Mouse (Mus musculus): Measurements from ENCODE around the gene Nudt9. TPM values are rescaled to one million over a fixed set of nuclear protein-coding genes. Genes with fewer than 3 reads are reported as not detected.

Nudt9 gene
- 54.8 and 56.9 TPM in 2 replicates for polyA plus RNA-seq (2014; fragmentation: Nextera tagmentation; extraction: Ambion mirVana)

GRCm38 (mm10) chr5:104046256-104047199 is at the start of gene Nudt9:
Nudt9 (plus strand) TSS chr5:104046306.
- WGBS, result 5% methylated on average over 90 of the region's 90 CpGs
- peaks cover 4% of the 10 kb centered on the region; the same call in 1 of the 2 replicates for H3K36me3 ChIP-seq (ENCODE audit: control insufficient read depth, insufficient read depth, low read length)
- peak within 1 kb of the TSS; percentile 70 for H3K4me2 ChIP-seq (replicated peaks; ENCODE audit: low read depth, low read length)
- H3K27me3 ChIP-seq (ENCODE audit: control insufficient read depth, insufficient read depth, low read length), result no peaks in the 10 kb centered on the region
- H3K27ac ChIP-seq (ENCODE audit: low read length), result peak within 1 kb of the TSS; percentile 84
- peak within 1 kb of the TSS; percentile 83 for H3K9ac ChIP-seq (replicated peaks; ENCODE audit: low read depth, low read length)
- ATAC-seq (ENCODE audit: insufficient number of reproducible peaks, insufficient read depth, low FRiP score, low read depth), result peak; percentile 99
- peak within 1 kb of the TSS; percentile 81 for H3K4me3 ChIP-seq (ENCODE audit: low read depth, low read length)
- no peaks in the 10 kb centered on the region for H3K9me3 ChIP-seq (ENCODE audit: control insufficient read depth, low read depth, low read length)
- H3K4me1 ChIP-seq (ENCODE audit: control insufficient read depth, insufficient read depth, low read length), result peaks cover 14% of the 10 kb centered on the region; the same call in 1 of the 2 replicates

- no peak for ATAC-seq (ENCODE audit: insufficient number of reproducible peaks, insufficient read depth, low FRiP score, low read depth)
- H3K4me2 ChIP-seq (replicated peaks; ENCODE audit: low read depth, low read length), result no peak overlapping the region
- no peak overlapping the region for H3K4me3 ChIP-seq (ENCODE audit: low read depth, low read length)
- no peak overlapping the region for H3K27ac ChIP-seq (ENCODE audit: low read length)
- H3K4me1 ChIP-seq (ENCODE audit: control insufficient read depth, insufficient read depth, low read length), result no peaks in the 10 kb centered on the region
- no peak overlapping the region for H3K9ac ChIP-seq (replicated peaks; ENCODE audit: low read depth, low read length)
- WGBS, result 74% methylated on average over 5 of the region's 5 CpGs
- no peaks in the 10 kb centered on the region for H3K36me3 ChIP-seq (ENCODE audit: control insufficient read depth, insufficient read depth, low read length)
- no peaks in the 10 kb centered on the region for H3K27me3 ChIP-seq (ENCODE audit: control insufficient read depth, insufficient read depth, low read length)
- no peaks in the 10 kb centered on the region for H3K9me3 ChIP-seq (ENCODE audit: control insufficient read depth, low read depth, low read length)
Observed at GRCm38 (mm10) chr5:103998739-103999138, 47.4 kb upstream of the Nudt9 start.

- Histone ChIP-seq H3K9ac (replicated peaks; ENCODE audit: low read depth, low read length) (no peak overlapping the region), H3K9me3 (ENCODE audit: control insufficient read depth, low read depth, low read length) (no peaks in the 10 kb centered on the region), H3K4me3 (ENCODE audit: low read depth, low read length) (no peak overlapping the region), H3K4me2 (replicated peaks; ENCODE audit: low read depth, low read length) (no peak overlapping the region), H3K27me3 (ENCODE audit: control insufficient read depth, insufficient read depth, low read length) (no peaks in the 10 kb centered on the region), H3K4me1 (ENCODE audit: control insufficient read depth, insufficient read depth, low read length) (no peaks in the 10 kb centered on the region), H3K27ac (ENCODE audit: low read length) (no peak overlapping the region), H3K36me3 (ENCODE audit: control insufficient read depth, insufficient read depth, low read length) (no peaks in the 10 kb centered on the region)
- ATAC-seq (ENCODE audit: insufficient number of reproducible peaks, insufficient read depth, low FRiP score, low read depth), result peak; percentile 49; the same call in 1 of the 2 replicates
- 8% methylated on average over 5 of the region's 5 CpGs for WGBS
Observed at GRCm38 (mm10) chr5:103999738-104000137, 46.4 kb upstream of the Nudt9 start.

GRCm38 (mm10) chr5:104002549-104003255 is 43.4 kb upstream of the Nudt9 start:
- Histone ChIP-seq H3K36me3 (ENCODE audit: control insufficient read depth, insufficient read depth, low read length) (peaks cover 4% of the 10 kb centered on the region; the same call in 1 of the 2 replicates), H3K27me3 (ENCODE audit: control insufficient read depth, insufficient read depth, low read length) (no peaks in the 10 kb centered on the region), H3K27ac (ENCODE audit: low read length) (no peak overlapping the region), H3K9me3 (ENCODE audit: control insufficient read depth, low read depth, low read length) (no peaks in the 10 kb centered on the region), H3K4me1 (ENCODE audit: control insufficient read depth, insufficient read depth, low read length) (no peaks in the 10 kb centered on the region), H3K4me3 (ENCODE audit: low read depth, low read length) (no peak overlapping the region), H3K9ac (replicated peaks; ENCODE audit: low read depth, low read length) (no peak overlapping the region), H3K4me2 (replicated peaks; ENCODE audit: low read depth, low read length) (peak overlapping the region; percentile 14)
- peak; percentile 79 for ATAC-seq (ENCODE audit: insufficient number of reproducible peaks, insufficient read depth, low FRiP score, low read depth)
- 28% methylated on average over 18 of the region's 18 CpGs for WGBS

- Histone ChIP-seq H3K4me3 (ENCODE audit: low read depth, low read length) (no peak overlapping the region), H3K9me3 (ENCODE audit: control insufficient read depth, low read depth, low read length) (no peaks in the 10 kb centered on the region), H3K4me2 (replicated peaks; ENCODE audit: low read depth, low read length) (peak overlapping the region; percentile 14), H3K9ac (replicated peaks; ENCODE audit: low read depth, low read length) (no peak overlapping the region), H3K4me1 (ENCODE audit: control insufficient read depth, insufficient read depth, low read length) (no peaks in the 10 kb centered on the region), H3K36me3 (ENCODE audit: control insufficient read depth, insufficient read depth, low read length) (peaks cover 4% of the 10 kb centered on the region; the same call in 1 of the 2 replicates), H3K27ac (ENCODE audit: low read length) (no peak overlapping the region), H3K27me3 (ENCODE audit: control insufficient read depth, insufficient read depth, low read length) (no peaks in the 10 kb centered on the region)
- ATAC-seq (ENCODE audit: insufficient number of reproducible peaks, insufficient read depth, low FRiP score, low read depth), result no peak
- WGBS, result 35% methylated on average over 15 of the region's 15 CpGs
Observed at GRCm38 (mm10) chr5:104003256-104003931, 42.7 kb upstream of the Nudt9 start.

GRCm38 (mm10) chr5:104003955-104004354 is 42.2 kb upstream of the Nudt9 start:
- Histone ChIP-seq H3K4me1 (ENCODE audit: control insufficient read depth, insufficient read depth, low read length) (no peaks in the 10 kb centered on the region), H3K27me3 (ENCODE audit: control insufficient read depth, insufficient read depth, low read length) (no peaks in the 10 kb centered on the region), H3K36me3 (ENCODE audit: control insufficient read depth, insufficient read depth, low read length) (peaks cover 4% of the 10 kb centered on the region; the same call in 1 of the 2 replicates), H3K4me3 (ENCODE audit: low read depth, low read length) (no peak overlapping the region), H3K27ac (ENCODE audit: low read length) (no peak overlapping the region), H3K9me3 (ENCODE audit: control insufficient read depth, low read depth, low read length) (no peaks in the 10 kb centered on the region), H3K9ac (replicated peaks; ENCODE audit: low read depth, low read length) (no peak overlapping the region), H3K4me2 (replicated peaks; ENCODE audit: low read depth, low read length) (no peak overlapping the region)
- WGBS, result 66% methylated on average over 2 of the region's 2 CpGs
- ATAC-seq (ENCODE audit: insufficient number of reproducible peaks, insufficient read depth, low FRiP score, low read depth), result no peak

- WGBS, result 64% methylated on average over 3 of the region's 3 CpGs
- no peak for ATAC-seq (ENCODE audit: insufficient number of reproducible peaks, insufficient read depth, low FRiP score, low read depth)
Observed at GRCm38 (mm10) chr5:104006811-104007210, 39.3 kb upstream of the Nudt9 start.

GRCm38 (mm10) chr5:104007801-104008200 is 38.3 kb upstream of the Nudt9 start:
- Histone ChIP-seq H3K9me3 (ENCODE audit: control insufficient read depth, low read depth, low read length) (no peaks in the 10 kb centered on the region), H3K27me3 (ENCODE audit: control insufficient read depth, insufficient read depth, low read length) (no peaks in the 10 kb centered on the region), H3K4me2 (replicated peaks; ENCODE audit: low read depth, low read length) (no peak overlapping the region), H3K4me3 (ENCODE audit: low read depth, low read length) (no peak overlapping the region), H3K27ac (ENCODE audit: low read length) (no peak overlapping the region), H3K4me1 (ENCODE audit: control insufficient read depth, insufficient read depth, low read length) (no peaks in the 10 kb centered on the region), H3K36me3 (ENCODE audit: control insufficient read depth, insufficient read depth, low read length) (peaks cover 4% of the 10 kb centered on the region; the same call in 1 of the 2 replicates), H3K9ac (replicated peaks; ENCODE audit: low read depth, low read length) (no peak overlapping the region)
- no peak for ATAC-seq (ENCODE audit: insufficient number of reproducible peaks, insufficient read depth, low FRiP score, low read depth)
- 75% methylated on average over 5 of the region's 5 CpGs for WGBS

More at GRCm38 (mm10) chr5:104006811-104007210, 39.3 kb upstream of the Nudt9 start:
- Histone ChIP-seq H3K27me3 (ENCODE audit: control insufficient read depth, insufficient read depth, low read length) (no peaks in the 10 kb centered on the region), H3K36me3 (ENCODE audit: control insufficient read depth, insufficient read depth, low read length) (peaks cover 4% of the 10 kb centered on the region; the same call in 1 of the 2 replicates), H3K27ac (ENCODE audit: low read length) (no peak overlapping the region), H3K4me1 (ENCODE audit: control insufficient read depth, insufficient read depth, low read length) (no peaks in the 10 kb centered on the region), H3K4me2 (replicated peaks; ENCODE audit: low read depth, low read length) (no peak overlapping the region), H3K9ac (replicated peaks; ENCODE audit: low read depth, low read length) (no peak overlapping the region), H3K4me3 (ENCODE audit: low read depth, low read length) (no peak overlapping the region), H3K9me3 (ENCODE audit: control insufficient read depth, low read depth, low read length) (no peaks in the 10 kb centered on the region)

All from stomach, embryonic 14.5 days (tissue).